Mouse (Mus musculus) megakaryocyte, embryonic 14.5 days (primary cell): Measurements from ENCODE around the gene Garnl3.

Experiments
- FLI1 ChIP-seq: IDR thresholded peaks from 2 replicates; pipeline ENCODE4 v1.6.1; 2012; ENCODE audit warnings: low read length, inconsistent platforms, mixed read lengths
- GATA1 ChIP-seq: IDR thresholded peaks from 3 replicates; pipeline ENCODE4 v1.6.1; 2012; ENCODE audit warnings: mixed read lengths, low read length, inconsistent platforms, borderline replicate concordance

DNA sequence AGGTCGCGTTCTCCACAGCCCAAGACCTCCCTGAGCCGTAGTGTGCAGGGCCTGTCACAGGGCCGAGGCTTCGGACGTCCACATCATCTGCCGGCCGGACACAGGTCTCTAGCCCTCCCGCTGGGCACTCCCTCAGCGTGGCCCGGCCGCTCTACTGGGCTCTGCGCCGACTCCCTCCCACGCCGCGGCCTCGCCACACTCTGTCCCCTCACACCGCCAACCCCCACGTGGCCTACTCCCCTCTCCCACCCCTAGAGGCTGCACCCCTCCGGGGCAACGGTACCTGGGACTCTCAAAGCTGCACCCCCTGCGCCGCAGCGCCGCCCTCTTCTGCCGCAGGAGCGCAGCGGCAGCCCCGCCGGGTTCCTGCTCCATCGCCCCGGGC, 1.3 kb downstream of the Garnl3 start:
- TF ChIP-seq GATA1, result no peak
- no peak for TF ChIP-seq FLI1
